Mouse (Mus musculus): Measurements from ENCODE around the gene Scimp.

DNA sequence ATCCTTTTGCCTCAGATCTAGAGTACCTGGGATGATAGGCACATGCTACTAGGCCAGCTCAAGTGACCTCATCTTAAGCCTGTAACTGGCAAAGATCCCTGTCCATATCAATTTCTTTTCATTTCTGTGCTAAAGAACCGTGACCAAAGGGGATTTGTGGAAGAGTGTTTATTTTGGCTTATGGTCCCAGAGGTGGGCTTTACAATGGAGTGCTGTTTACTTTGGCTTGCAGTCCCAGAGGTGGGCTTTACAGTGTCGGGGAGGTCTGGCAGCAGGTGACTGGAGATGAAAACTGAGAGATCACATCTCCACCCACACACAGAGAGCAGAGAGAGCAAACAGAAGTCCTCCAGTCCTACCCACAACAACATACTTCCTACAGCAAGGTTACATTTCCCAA, 26.2 kb upstream of the Scimp start:
- TF ChIP-seq CTCF (IDR thresholded peaks at IDR 0.05; ENCODE audit: borderline replicate concordance, insufficient read depth, low read depth, low read length): no peak
- no peak for TF ChIP-seq POLR2A (IDR thresholded peaks at IDR 0.05; ENCODE audit: borderline replicate concordance, insufficient read depth, low read length)

Measured in cerebellum, adult 2 months (tissue).